Mouse (Mus musculus): ENCODE data around the gene Prelid1.
A peak's percentile ranks its signal among the peaks of the same experiment; 100 is the strongest.

Prelid1 gene

GRCm38 (mm10) chr13:55335701-55336100 lies 15.4 kb downstream of the Prelid1 start:
- no peak for DNase-seq

GRCm38 (mm10) chr13:55337341-55337975 lies 17.2 kb downstream of the Prelid1 start:
- DNase-seq, result no peak

- no peak for DNase-seq
Measured at GRCm38 (mm10) chr13:55338131-55339054, 18.1 kb downstream of the Prelid1 start.

- DNase-seq, result no peak
Measured at GRCm38 (mm10) chr13:55339259-55339658, 19.0 kb downstream of the Prelid1 start.

GRCm38 (mm10) chr13:55342469-55342868 lies 22.2 kb downstream of the Prelid1 start:
- DNase-seq, result no peak

- no peak for DNase-seq
Measured at GRCm38 (mm10) chr13:55344286-55344685, 24.0 kb downstream of the Prelid1 start.

GRCm38 (mm10) chr13:55346745-55347144 lies 26.4 kb downstream of the Prelid1 start:
- DNase-seq, result no peak

GRCm38 (mm10) chr13:55361145-55361544 lies 40.8 kb downstream of the Prelid1 start:
- no peak for DNase-seq

- no peak for DNase-seq
Measured at GRCm38 (mm10) chr13:55361974-55362452, 41.7 kb downstream of the Prelid1 start.

- peak; percentile 92 to 99 for DNase-seq
Measured at GRCm38 (mm10) chr13:55362453-55363060, 42.3 kb downstream of the Prelid1 start, which contains the start of gene Lman2. Gene Lman2, minus strand, starts transcription at chr13:55362783.

GRCm38 (mm10) chr13:55368401-55368800 lies 48.1 kb downstream of the Prelid1 start:
- DNase-seq, result no peak

GRCm38 (mm10) chr13:55369531-55370114 lies 49.3 kb downstream of the Prelid1 start, which contains the start of gene Rgs14:
Gene Rgs14, plus strand, starts transcription at chr13:55369732.
- DNase-seq, result no peak

- DNase-seq, result no peak
Measured at GRCm38 (mm10) chr13:55370234-55370633, 49.9 kb downstream of the Prelid1 start.

- peak in 1 of 2 experiments; percentile 21 for DNase-seq
Measured at GRCm38 (mm10) chr13:55371007-55371681, 50.8 kb downstream of the Prelid1 start.

- DNase-seq, result no peak
Measured at GRCm38 (mm10) chr13:55371740-55372139, 51.4 kb downstream of the Prelid1 start.

GRCm38 (mm10) chr13:55374206-55374924 lies 54.1 kb downstream of the Prelid1 start:
- DNase-seq, result no peak

Data from cerebellum, adult 18-20 months (tissue).